Mouse (Mus musculus) limb, embryonic 14.5 days (tissue): ENCODE measurements around the gene Lrrc27. TPM values are rescaled to one million over a fixed set of nuclear protein-coding genes. Genes with fewer than 3 reads are reported as not detected.

ENCODE experiments used
- ATAC-seq: fragments of 200-750 bp; cut with Nextera tagmentation; 2 replicates; pipeline ENCODE4 v1.8.0; 2017; ENCODE audit warnings: low read depth, moderate number of reproducible peaks, moderate TSS enrichment; ENCODE audit not compliant: low FRiP score
- DNase-seq: peaks from one replicate; pipeline ENCODE4 v3.0.0-alpha.2; 2015; ENCODE audit warnings: low spot score
- H3K27ac ChIP-seq: fragments of 300-500 bp; sonication (generic); replicated peaks from 2 replicates; pipeline ENCODE4 v1.5.1; 2014; ENCODE audit warnings: low read depth, mild to moderate bottlenecking, low read length, moderate library complexity, mixed read lengths
- H3K27me3 ChIP-seq: fragments of 300-500 bp; sonication (generic); 2 replicates; pipeline ENCODE4 v1.6.1; 2014; ENCODE audit warnings: low read length, mixed read lengths; ENCODE audit not compliant: control insufficient read depth, insufficient read depth
- H3K36me3 ChIP-seq: fragments of 300-500 bp; sonication (generic); 2 replicates; pipeline ENCODE4 v1.6.1; 2014; ENCODE audit warnings: mild to moderate bottlenecking, low read length, moderate library complexity, mixed read lengths; ENCODE audit not compliant: control insufficient read depth, insufficient read depth
- H3K4me1 ChIP-seq: fragments of 300-500 bp; sonication (generic); 2 replicates; pipeline ENCODE4 v1.6.1; 2014; ENCODE audit warnings: antibody characterized with exemption, low read length, mixed read lengths; ENCODE audit not compliant: control insufficient read depth, insufficient read depth
- H3K4me2 ChIP-seq: fragments of 300-500 bp; sonication (generic); replicated peaks from 2 replicates; pipeline ENCODE4 v1.6.1; 2014; ENCODE audit warnings: low read depth, mild to moderate bottlenecking, low read length, moderate library complexity; ENCODE audit not compliant: severe bottlenecking
- H3K4me3 ChIP-seq: fragments of 300-500 bp; sonication (generic); replicated peaks from 2 replicates; pipeline ENCODE4 v1.5.1; 2014; ENCODE audit warnings: low read length
- H3K9ac ChIP-seq: fragments of 300-500 bp; sonication (generic); 2 replicates; pipeline ENCODE4 v1.6.1; 2014; ENCODE audit warnings: mild to moderate bottlenecking, low read depth, low read length, moderate library complexity; ENCODE audit not compliant: severe bottlenecking
- H3K9me3 ChIP-seq: fragments of 300-500 bp; sonication (generic); 2 replicates; pipeline ENCODE4 v1.6.1; 2016; ENCODE audit warnings: low read length; ENCODE audit not compliant: control insufficient read depth
- POLR2A ChIP-seq: fragments of 200-500 bp; IDR thresholded peaks from 2 replicates; pipeline ENCODE4 v1.8.0; 2012; ENCODE audit warnings: inconsistent platforms, mild to moderate bottlenecking, moderate library complexity, borderline replicate concordance; ENCODE audit not compliant: insufficient read depth, insufficient read length; ENCODE audit errors: extremely low read depth
- WGBS: fragments of 180-500 bp; shearing (Covaris S2); extraction: QIAGEN DNeasy Blood & Tissue Kit; methylation state at CpG from one replicate; pipeline ENCODE4 v1.1.7; 2014; 5-methylcytosine and 5-hydroxymethylcytosine counted together
- polyA plus RNA-seq, 2 experiments: library from polyadenylated mRNA; depleted of rRNA in 1 of 2; stranded (reverse) in 1 of 2; unstranded in 1 of 2; fragments of >200 nt; fragmentation: Nextera tagmentation in 1 of 2; extraction: Ambion mirVana in 1 of 2; gene quantifications; 2 replicates each; pipeline versions ENCODE4 v1.2.1 to v1.2.3; 2012 to 2014

The Lrrc27 gene
- polyA plus RNA-seq, 2 experiments: 3.9 to 4.2 TPM

DNA sequence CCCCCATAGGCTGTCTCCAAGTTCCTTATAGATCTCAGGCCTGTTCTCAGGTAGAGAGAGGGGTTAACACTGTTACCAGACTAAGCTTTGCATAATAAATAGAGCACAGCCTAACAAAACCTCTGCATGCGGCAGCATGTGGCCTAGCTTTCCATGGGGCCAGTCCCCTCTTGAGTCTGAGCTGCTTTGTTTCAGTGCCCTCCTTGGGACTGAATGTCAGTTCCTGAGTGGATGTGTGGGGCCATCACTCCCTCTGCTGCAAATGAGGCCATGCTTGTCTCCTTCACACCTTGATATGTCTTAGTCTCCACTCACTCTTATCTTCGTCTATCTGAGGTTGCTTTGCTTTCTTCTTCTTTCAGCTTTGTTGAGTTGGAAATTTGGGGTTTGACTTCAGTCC is 9.1 kb downstream of the Lrrc27 start:
- TF ChIP-seq POLR2A: no peak
- WGBS: 94% methylated on average over 2 of the region's 2 CpGs

DNA sequence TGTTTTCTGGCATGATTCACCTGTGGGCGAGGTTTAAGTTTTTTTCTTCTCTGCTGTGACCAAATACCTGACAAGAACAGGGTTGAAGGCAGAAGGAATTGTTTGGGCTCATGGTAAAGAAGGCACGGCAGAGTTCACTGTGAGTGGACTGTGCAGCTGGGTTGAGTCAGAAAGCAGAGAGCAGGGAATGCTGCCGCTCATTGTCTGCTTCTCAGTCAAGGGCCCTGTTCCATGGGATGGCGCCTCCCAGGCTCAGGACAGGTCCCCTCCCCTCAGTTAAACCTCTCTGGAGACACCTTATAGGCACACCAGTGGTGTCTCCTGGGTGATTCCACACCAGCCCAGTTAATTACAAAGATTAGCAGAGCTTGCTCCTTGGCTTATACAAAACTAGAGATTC is 9.6 kb downstream of the Lrrc27 start:
- Histone ChIP-seq H3K4me3 (no peak overlapping the region), H3K9me3 (no peaks in the 10 kb centered on the region), H3K9ac (no peak overlapping the region), H3K4me2 (no peak overlapping the region), H3K4me1 (no peaks in the 10 kb centered on the region), H3K27me3 (no peaks in the 10 kb centered on the region), H3K36me3 (no peaks in the 10 kb centered on the region), H3K27ac (no peak overlapping the region)
- 88% methylated on average over 4 of the region's 4 CpGs for WGBS
- ATAC-seq (no peak), DNase-seq (no peak)
- no peak for TF ChIP-seq POLR2A

More for the DNA sequence above, 9.1 kb downstream of the Lrrc27 start:
- H3K27ac ChIP-seq: no peak overlapping the region
- DNase-seq (no peak), ATAC-seq (no peak)
- no peak overlapping the region for H3K4me3 ChIP-seq
- H3K9me3 ChIP-seq: no peaks in the 10 kb centered on the region
- no peak overlapping the region for H3K4me2 ChIP-seq
- no peak overlapping the region for H3K9ac ChIP-seq
- no peaks in the 10 kb centered on the region for H3K36me3 ChIP-seq
- no peaks in the 10 kb centered on the region for H3K4me1 ChIP-seq
- H3K27me3 ChIP-seq: no peaks in the 10 kb centered on the region

DNA sequence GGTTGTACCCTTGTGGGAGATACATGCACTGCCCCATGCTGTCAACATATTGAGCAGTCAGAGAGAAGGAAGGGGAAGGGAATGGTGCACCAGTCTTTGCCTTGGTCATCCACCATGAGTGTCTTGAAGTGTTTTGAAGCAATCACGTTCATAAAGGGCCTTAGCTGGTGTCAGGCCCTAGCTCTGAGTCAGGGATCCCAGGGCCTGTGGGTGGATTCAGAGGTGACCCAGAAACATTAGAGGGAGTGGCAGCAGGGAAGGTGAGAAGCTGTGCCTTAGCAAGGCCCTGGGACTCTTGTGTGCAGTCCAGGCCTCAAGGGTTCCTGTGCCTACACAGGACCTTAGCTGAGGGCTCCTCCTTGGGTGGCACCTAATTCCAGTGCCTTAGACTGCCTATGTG is 11.3 kb downstream of the Lrrc27 start:
- WGBS: 82% methylated on average over 1 of the region's 1 CpGs

DNA sequence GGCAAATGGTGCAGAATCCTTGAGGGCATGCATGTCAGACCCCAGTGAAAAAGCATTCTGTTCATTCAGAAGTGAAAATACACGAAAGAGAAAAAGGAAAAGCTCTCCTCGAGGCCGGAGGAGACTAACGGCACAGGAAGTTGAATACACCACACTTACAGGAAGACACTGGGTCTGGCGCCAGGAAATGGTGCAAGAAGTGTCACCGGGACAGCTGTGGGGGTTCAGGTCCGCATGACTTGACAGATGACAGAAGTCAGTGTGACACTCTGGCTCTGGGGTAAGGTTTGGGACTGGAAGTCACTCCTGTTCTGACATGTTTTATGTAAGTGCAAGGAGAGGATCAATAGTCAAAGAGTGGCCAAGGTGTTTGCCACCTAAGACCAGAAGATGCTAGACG is 11.9 kb downstream of the Lrrc27 start:
- Histone ChIP-seq H3K9me3 (no peaks in the 10 kb centered on the region), H3K4me1 (no peaks in the 10 kb centered on the region), H3K4me2 (no peak overlapping the region), H3K36me3 (no peaks in the 10 kb centered on the region), H3K27me3 (no peaks in the 10 kb centered on the region), H3K4me3 (no peak overlapping the region), H3K9ac (no peak overlapping the region), H3K27ac (no peak overlapping the region)
- ATAC-seq (no peak), DNase-seq (no peak)
- WGBS: 67% methylated on average over 8 of the region's 8 CpGs
- no peak for TF ChIP-seq POLR2A

More for the DNA sequence above, 11.3 kb downstream of the Lrrc27 start:
- H3K9me3 ChIP-seq: no peaks in the 10 kb centered on the region
- TF ChIP-seq POLR2A: no peak
- H3K9ac ChIP-seq: no peak overlapping the region
- no peak for ATAC-seq
- H3K36me3 ChIP-seq: no peaks in the 10 kb centered on the region
- no peak for DNase-seq
- H3K4me2 ChIP-seq: no peak overlapping the region
- H3K4me3 ChIP-seq: no peak overlapping the region
- no peaks in the 10 kb centered on the region for H3K27me3 ChIP-seq
- no peak overlapping the region for H3K27ac ChIP-seq
- no peaks in the 10 kb centered on the region for H3K4me1 ChIP-seq

DNA sequence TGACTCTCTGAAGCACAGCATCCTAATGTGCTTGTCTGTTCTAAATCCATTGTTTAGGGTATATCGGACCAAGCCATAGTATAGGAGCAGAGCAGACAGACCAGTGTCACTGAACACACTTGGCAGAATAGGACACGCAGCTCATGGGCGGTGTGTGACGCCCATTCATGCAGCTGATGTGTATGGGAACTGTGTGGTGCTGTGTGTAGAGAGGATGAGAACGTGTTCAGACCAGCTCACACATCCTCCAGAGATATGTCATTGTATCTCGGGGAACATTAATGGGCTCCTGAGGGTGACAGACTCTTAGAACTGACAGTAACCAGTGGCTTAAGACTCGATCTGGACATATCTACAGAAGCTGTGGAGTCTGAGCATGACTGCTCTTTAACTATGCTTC is 13.6 kb downstream of the Lrrc27 start:
- Histone ChIP-seq H3K4me2 (no peak overlapping the region), H3K4me3 (no peak overlapping the region), H3K27me3 (no peaks in the 10 kb centered on the region), H3K27ac (no peak overlapping the region), H3K9ac (no peak overlapping the region), H3K4me1 (no peaks in the 10 kb centered on the region), H3K36me3 (no peaks in the 10 kb centered on the region), H3K9me3 (no peaks in the 10 kb centered on the region)
- ATAC-seq (no peak), DNase-seq (no peak)
- no peak for TF ChIP-seq POLR2A
- WGBS: 85% methylated on average over 7 of the region's 7 CpGs
